Mouse (Mus musculus): Measurements from ENCODE around the gene Pank4. TPM values are rescaled to one million over a fixed set of nuclear protein-coding genes. Genes with fewer than 3 reads are reported as not detected.

The Pank4 gene
- total RNA-seq, 1 experiment: 29.3 TPM

DNA sequence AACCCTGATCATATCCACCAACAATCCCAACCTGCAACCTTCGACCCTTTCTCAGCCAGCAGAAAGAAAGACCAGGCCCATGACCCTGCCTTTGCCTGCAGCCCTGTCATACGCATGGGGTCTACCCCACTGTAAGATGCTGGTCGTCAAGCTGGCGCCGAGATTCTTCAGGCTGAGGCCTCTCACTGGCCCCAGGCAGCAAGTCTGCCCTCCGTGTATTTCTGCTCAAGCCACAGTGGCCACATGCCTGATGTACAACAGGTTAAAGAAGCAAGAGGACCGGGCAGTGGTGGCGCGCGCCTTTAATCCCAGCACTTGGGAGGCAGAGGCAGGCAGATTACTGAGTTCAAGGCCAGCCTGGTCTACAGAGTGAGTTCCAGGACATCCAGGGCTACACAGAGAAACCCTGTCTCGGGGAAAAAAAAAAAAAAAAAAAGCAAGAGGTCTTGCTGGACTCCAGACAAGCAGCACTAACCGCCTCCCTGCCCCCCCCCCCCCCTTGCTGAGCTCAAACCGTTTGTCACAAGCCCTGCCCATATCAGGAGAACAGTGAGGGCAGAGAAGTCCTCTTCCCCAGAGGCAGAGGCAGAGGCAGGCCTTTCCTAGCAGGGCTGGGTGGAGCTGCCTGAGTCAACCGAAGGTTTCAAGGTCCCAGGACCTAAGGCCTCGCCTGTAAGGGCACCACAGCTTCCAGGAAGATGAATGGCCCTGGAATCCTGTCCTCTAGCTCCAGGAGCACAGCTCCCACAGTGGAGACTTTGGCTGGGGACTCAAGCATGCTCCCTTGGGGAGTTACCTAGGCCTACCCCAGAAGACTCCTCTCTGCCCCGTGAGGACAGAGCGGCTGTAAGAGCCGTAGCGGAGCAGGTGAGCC is 18.6 kb downstream of the Pank4 start:
- no peak overlapping the region for H3K27ac ChIP-seq (ENCODE audit: insufficient read depth, low read depth, low read length, poor library complexity, severe bottlenecking)
- in situ Hi-C loops (cut with MboI; ENCODE audit: low sequenced_read_pairs in 2 of 2, unreplicated experiment in 2 of 2): no loop called here
- H3K4me3 ChIP-seq (ENCODE audit: insufficient read depth in 1 of 2, low read depth in 1 of 2, low read length in 2 of 2, poor library complexity in 1 of 2, severe bottlenecking in 1 of 2): no peak overlapping the region
- peaks cover 0 to 17% of the 10 kb centered on the region in 2 experiments; a peak in 2 of 4 replicates for H3K4me1 ChIP-seq (ENCODE audit: control insufficient read depth in 2 of 2, insufficient read depth in 2 of 2, low read length in 2 of 2, poor library complexity in 1 of 2)
- TF ChIP-seq ZC3H11A (IDR thresholded peaks at IDR 0.05; ENCODE audit: borderline replicate concordance, low read depth, low read length) (no peak), HCFC1 (IDR thresholded peaks at IDR 0.05; ENCODE audit: borderline replicate concordance, insufficient read depth, low read length) (no peak), CHD2 (IDR thresholded peaks at IDR 0.05; ENCODE audit: low read depth, low read length) (no peak), ZNF384 (IDR thresholded peaks at IDR 0.05; ENCODE audit: low read depth, low read length) (no peak), MAFK (IDR thresholded peaks at IDR 0.05; ENCODE audit: insufficient read depth, low read depth, low read length) (no peak)
- DNase-seq (ENCODE audit: low read depth, low spot score): no peak
- peaks cover 38% of the 10 kb centered on the region for H3K36me3 ChIP-seq (ENCODE audit: control insufficient read depth, insufficient read depth, low read length, poor library complexity, severe bottlenecking)
- no peaks in the 10 kb centered on the region for H3K9me3 ChIP-seq (ENCODE audit: control insufficient read depth, insufficient read depth, low read depth, low read length)
- no peak overlapping the region for H3K9ac ChIP-seq (ENCODE audit: insufficient read depth, low read depth, low read length, poor library complexity, severe bottlenecking)

DNA sequence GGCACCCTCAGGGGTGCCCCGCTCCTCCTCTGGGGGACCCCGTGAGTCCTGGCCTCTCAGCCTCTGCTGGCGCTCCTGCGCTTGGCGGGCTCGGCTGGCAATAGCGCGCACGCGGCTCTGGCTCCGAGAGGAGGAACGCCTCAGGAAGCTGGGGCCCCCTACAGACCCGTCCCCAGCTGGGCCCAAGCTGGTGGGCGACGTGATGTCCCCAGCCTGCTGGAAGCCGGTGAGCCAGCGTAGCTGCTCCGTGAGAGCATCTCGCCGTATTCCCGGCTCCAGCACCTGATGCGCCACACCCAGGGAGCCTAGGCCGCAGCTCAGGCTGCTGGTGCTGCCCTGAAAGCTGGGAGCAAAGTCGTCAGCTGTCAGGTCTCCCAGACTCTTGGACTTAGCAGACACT is 19.8 kb downstream of the Pank4 start:
- peaks cover 25% of the 10 kb centered on the region for H3K36me3 ChIP-seq (ENCODE audit: control insufficient read depth, insufficient read depth, low read length, poor library complexity, severe bottlenecking)
- H3K4me3 ChIP-seq (ENCODE audit: insufficient read depth in 1 of 2, low read depth in 1 of 2, low read length in 2 of 2, poor library complexity in 1 of 2, severe bottlenecking in 1 of 2): peak overlapping the region; percentile 44 to 56; a peak in 3 of 4 replicates
- H3K27ac ChIP-seq (ENCODE audit: insufficient read depth, low read depth, low read length, poor library complexity, severe bottlenecking): no peak overlapping the region
- in situ Hi-C loops (cut with MboI; ENCODE audit: low sequenced_read_pairs in 2 of 2, unreplicated experiment in 2 of 2): no loop called here
- no peak for DNase-seq (ENCODE audit: low read depth, low spot score)
- H3K9ac ChIP-seq (ENCODE audit: insufficient read depth, low read depth, low read length, poor library complexity, severe bottlenecking): 0 out of 2 replicates have a peak overlapping the region, but pooled peaks have one; percentile 40
- no peak for TF ChIP-seq MAFK (IDR thresholded peaks at IDR 0.05; ENCODE audit: insufficient read depth, low read depth, low read length)
- no peak for TF ChIP-seq CHD2 (IDR thresholded peaks at IDR 0.05; ENCODE audit: low read depth, low read length)
- TF ChIP-seq HCFC1 (IDR thresholded peaks at IDR 0.05; ENCODE audit: borderline replicate concordance, insufficient read depth, low read length): no peak
- TF ChIP-seq ZNF384 (IDR thresholded peaks at IDR 0.05; ENCODE audit: low read depth, low read length): no peak
- peaks cover 0 to 17% of the 10 kb centered on the region in 2 experiments; a peak in 2 of 4 replicates for H3K4me1 ChIP-seq (ENCODE audit: control insufficient read depth in 2 of 2, insufficient read depth in 2 of 2, low read length in 2 of 2, poor library complexity in 1 of 2)
- H3K9me3 ChIP-seq (ENCODE audit: control insufficient read depth, insufficient read depth, low read depth, low read length): no peaks in the 10 kb centered on the region

DNA sequence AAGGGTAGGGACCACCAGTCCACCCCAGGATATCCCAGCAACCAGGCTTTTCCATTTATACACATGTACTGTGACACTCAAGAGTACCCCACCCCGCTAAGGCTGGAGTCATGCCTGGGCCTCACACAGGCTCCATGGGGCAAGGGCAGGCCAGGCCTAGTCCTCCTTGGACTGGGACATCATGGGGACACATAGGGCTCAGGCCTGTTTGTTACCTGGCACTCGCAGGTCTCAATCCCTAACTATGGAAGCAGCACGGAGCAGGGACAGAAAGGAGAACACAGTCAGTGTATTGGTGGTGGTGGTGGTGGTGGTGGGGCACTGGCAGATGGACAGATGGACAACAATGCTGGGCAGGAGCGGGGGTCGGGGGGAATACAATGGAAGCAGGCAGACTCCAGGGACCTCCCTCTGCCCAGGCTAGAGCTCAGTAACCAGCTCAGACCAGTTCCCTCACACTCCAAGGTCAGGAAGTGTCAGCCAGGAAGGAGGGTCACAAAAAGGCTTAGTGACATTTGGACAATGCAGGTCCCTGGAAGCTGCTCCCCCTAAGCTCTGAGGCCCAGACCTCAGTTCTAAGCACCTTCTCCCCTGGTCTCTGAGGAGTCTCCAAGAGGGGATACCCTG is 21.3 kb downstream of the Pank4 start:
- no peak overlapping the region for H3K9ac ChIP-seq (ENCODE audit: insufficient read depth, low read depth, low read length, poor library complexity, severe bottlenecking)
- no peak overlapping the region for H3K4me3 ChIP-seq (ENCODE audit: insufficient read depth in 1 of 2, low read depth in 1 of 2, low read length in 2 of 2, poor library complexity in 1 of 2, severe bottlenecking in 1 of 2)
- H3K4me1 ChIP-seq (ENCODE audit: control insufficient read depth in 2 of 2, insufficient read depth in 2 of 2, low read length in 2 of 2, poor library complexity in 1 of 2): peaks cover 0 to 17% of the 10 kb centered on the region in 2 experiments; a peak in 2 of 4 replicates
- TF ChIP-seq CHD2 (IDR thresholded peaks at IDR 0.05; ENCODE audit: low read depth, low read length): no peak
- no peak for TF ChIP-seq HCFC1 (IDR thresholded peaks at IDR 0.05; ENCODE audit: borderline replicate concordance, insufficient read depth, low read length)
- TF ChIP-seq MAFK (IDR thresholded peaks at IDR 0.05; ENCODE audit: insufficient read depth, low read depth, low read length): no peak
- no peak for TF ChIP-seq ZNF384 (IDR thresholded peaks at IDR 0.05; ENCODE audit: low read depth, low read length)
- no peak for TF ChIP-seq ZC3H11A (IDR thresholded peaks at IDR 0.05; ENCODE audit: borderline replicate concordance, low read depth, low read length)
- no peak for DNase-seq (ENCODE audit: low read depth, low spot score)
- in situ Hi-C loops (cut with MboI; ENCODE audit: low sequenced_read_pairs in 2 of 2, unreplicated experiment in 2 of 2): no loop called here
- no peak overlapping the region for H3K27ac ChIP-seq (ENCODE audit: insufficient read depth, low read depth, low read length, poor library complexity, severe bottlenecking)
- H3K9me3 ChIP-seq (ENCODE audit: control insufficient read depth, insufficient read depth, low read depth, low read length): no peaks in the 10 kb centered on the region
- peaks cover 12% of the 10 kb centered on the region for H3K36me3 ChIP-seq (ENCODE audit: control insufficient read depth, insufficient read depth, low read length, poor library complexity, severe bottlenecking)

DNA sequence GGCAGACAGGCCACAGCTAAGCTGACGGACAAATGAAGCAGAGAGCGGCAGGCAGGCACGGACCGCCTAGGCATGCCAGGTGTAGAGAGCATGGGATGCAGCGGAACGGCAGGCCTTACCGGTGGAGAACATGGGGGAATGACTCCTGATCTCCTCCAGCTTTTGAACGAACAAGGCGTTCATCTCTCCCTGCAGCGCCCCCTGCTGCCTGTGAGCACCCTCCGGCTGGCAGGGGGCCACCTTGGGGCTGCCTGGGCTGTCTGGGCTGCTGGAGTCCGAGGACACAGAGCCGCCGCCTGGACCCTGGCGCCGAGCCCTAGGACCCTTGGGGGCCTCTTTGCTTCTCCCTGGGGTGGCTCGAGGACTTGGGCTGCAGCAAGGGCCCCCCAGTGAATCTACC is 22.2 kb downstream of the Pank4 start:
- peaks cover 5% of the 10 kb centered on the region; the same call in 1 of the 2 replicates for H3K36me3 ChIP-seq (ENCODE audit: control insufficient read depth, insufficient read depth, low read length, poor library complexity, severe bottlenecking)
- H3K4me1 ChIP-seq (ENCODE audit: control insufficient read depth in 2 of 2, insufficient read depth in 2 of 2, low read length in 2 of 2, poor library complexity in 1 of 2): peaks cover 0 to 17% of the 10 kb centered on the region in 2 experiments; a peak in 2 of 4 replicates
- H3K9ac ChIP-seq (ENCODE audit: insufficient read depth, low read depth, low read length, poor library complexity, severe bottlenecking): no peak overlapping the region
- H3K27ac ChIP-seq (ENCODE audit: insufficient read depth, low read depth, low read length, poor library complexity, severe bottlenecking): no peak overlapping the region
- in situ Hi-C loops (cut with MboI; ENCODE audit: low sequenced_read_pairs in 2 of 2, unreplicated experiment in 2 of 2): no loop called here
- TF ChIP-seq ZNF384 (IDR thresholded peaks at IDR 0.05; ENCODE audit: low read depth, low read length): no peak
- no peak for TF ChIP-seq MAFK (IDR thresholded peaks at IDR 0.05; ENCODE audit: insufficient read depth, low read depth, low read length)
- peak overlapping the region; percentile 31 to 41; a peak in 2 of 4 replicates for H3K4me3 ChIP-seq (ENCODE audit: insufficient read depth in 1 of 2, low read depth in 1 of 2, low read length in 2 of 2, poor library complexity in 1 of 2, severe bottlenecking in 1 of 2)
- no peak for DNase-seq (ENCODE audit: low read depth, low spot score)
- no peaks in the 10 kb centered on the region for H3K9me3 ChIP-seq (ENCODE audit: control insufficient read depth, insufficient read depth, low read depth, low read length)
